Mouse (Mus musculus) liver, adult 2 months (tissue): Measurements from ENCODE around the gene Vps18. TPM values are rescaled to one million over a fixed set of nuclear protein-coding genes. Genes with fewer than 3 reads are reported as not detected.

Source experiments
- DNase-seq: peaks from one replicate; pipeline ENCODE4 v3.0.0-alpha.2; 2011; ENCODE audit warnings: low read depth, low spot score; ENCODE audit errors: extremely low read depth
- H3K27ac ChIP-seq: fragments of 200-500 bp; replicated peaks from 2 replicates; pipeline ENCODE4 v1.5.1; 2012; ENCODE audit warnings: low read depth, mild to moderate bottlenecking, control low read depth, inconsistent platforms, low read length; ENCODE audit not compliant: insufficient read depth
- H3K27me3 ChIP-seq: fragments of 200-500 bp; 2 replicates; pipeline ENCODE4 v1.6.1; 2012; ENCODE audit warnings: mild to moderate bottlenecking, moderate library complexity, low read length, inconsistent platforms; ENCODE audit not compliant: control insufficient read depth, insufficient read depth
- H3K36me3 ChIP-seq: fragments of 200-500 bp; 2 replicates; pipeline ENCODE4 v1.6.1; 2012; ENCODE audit warnings: low read length, inconsistent platforms; ENCODE audit not compliant: control insufficient read depth, insufficient read depth
- H3K4me1 ChIP-seq: fragments of 200-500 bp; 2 replicates; pipeline ENCODE4 v1.6.1; 2011; ENCODE audit warnings: low read length; ENCODE audit not compliant: control insufficient read depth, insufficient read depth
- H3K4me3 ChIP-seq: fragments of 200-500 bp; 2 replicates; pipeline ENCODE4 v1.5.1; 2011; ENCODE audit warnings: low read depth, mild to moderate bottlenecking, control low read depth, low read length, moderate library complexity; ENCODE audit not compliant: insufficient read depth
- H3K79me2 ChIP-seq: fragments of 200-500 bp; 2 replicates; pipeline ENCODE4 v1.6.1; 2012; ENCODE audit warnings: inconsistent platforms, mild to moderate bottlenecking, low read length, moderate library complexity; ENCODE audit not compliant: control insufficient read depth, insufficient read depth
- H3K9ac ChIP-seq: fragments of 200-500 bp; 2 replicates; pipeline ENCODE4 v1.6.1; 2012; ENCODE audit warnings: low read depth, mild to moderate bottlenecking, control low read depth, inconsistent platforms, low read length
- CTCF ChIP-seq: fragments of 200-500 bp; IDR thresholded peaks from 2 replicates; pipeline ENCODE4 v1.5.1; 2011; ENCODE audit warnings: low read depth, low read length, control low read depth
- POLR2A ChIP-seq: fragments of 200-500 bp; IDR thresholded peaks from 2 replicates; pipeline ENCODE4 v1.6.1; 2011; ENCODE audit warnings: low read length, control low read depth; ENCODE audit not compliant: insufficient read depth; ENCODE audit errors: extremely low read depth
- WGBS: fragments of 180-500 bp; shearing (Covaris S2); methylation state at CpG from one replicate; pipeline ENCODE4 v1.1.7; 2018; 5-methylcytosine and 5-hydroxymethylcytosine counted together
- polyA plus RNA-seq: library from polyadenylated mRNA; depleted of rRNA; stranded (reverse); fragments of >200 nt; gene quantifications from 2 replicates; pipeline ENCODE4 v1.2.3, GENCODE M21; 2012
- total RNA-seq: library from RNA; depleted of rRNA; stranded (reverse); fragments of >200 nt; gene quantifications from 2 replicates; pipeline ENCODE4 v1.2.3, GENCODE M21; 2014

Gene Vps18
- total and polyA plus RNA-seq, 2 experiments, result 4.4 to 14.8 TPM

GRCm38 (mm10) chr2:119249592-119250061, 38.9 kb upstream of the Vps18 start:
- Histone ChIP-seq H3K4me1 (peaks cover 6% of the 10 kb centered on the region), H3K79me2 (no peaks in the 10 kb centered on the region), H3K36me3 (no peaks in the 10 kb centered on the region), H3K4me3 (no peak overlapping the region), H3K27ac (no peak overlapping the region), H3K9ac (no peak overlapping the region), H3K27me3 (no peaks in the 10 kb centered on the region)
- no peak for DNase-seq
- 67% methylated on average over 4 of the region's 4 CpGs for WGBS
- TF ChIP-seq CTCF, result no peak
- TF ChIP-seq POLR2A, result no peak

GRCm38 (mm10) chr2:119250377-119250776, 38.2 kb upstream of the Vps18 start:
- Histone ChIP-seq H3K4me1 (peaks cover 6% of the 10 kb centered on the region), H3K36me3 (no peaks in the 10 kb centered on the region), H3K9ac (no peak overlapping the region), H3K27me3 (no peaks in the 10 kb centered on the region), H3K79me2 (no peaks in the 10 kb centered on the region), H3K27ac (no peak overlapping the region), H3K4me3 (no peak overlapping the region)
- WGBS, result 63% methylated on average over 5 of the region's 5 CpGs
- no peak for DNase-seq
- TF ChIP-seq POLR2A, result no peak
- no peak for TF ChIP-seq CTCF

- 4% methylated on average over 11 of the region's 11 CpGs for WGBS
- Histone ChIP-seq H3K27ac (peak overlapping the region; percentile 76), H3K4me1 (peaks cover 6% of the 10 kb centered on the region), H3K79me2 (no peaks in the 10 kb centered on the region), H3K4me3 (no peak overlapping the region), H3K27me3 (no peaks in the 10 kb centered on the region), H3K9ac (peak overlapping the region; percentile 41; the same call in 1 of the 2 replicates), H3K36me3 (no peaks in the 10 kb centered on the region)
- peak; percentile 80 for DNase-seq
- TF ChIP-seq CTCF (peak; percentile 94), POLR2A (no peak)
Observed at GRCm38 (mm10) chr2:119250826-119251478, 37.6 kb upstream of the Vps18 start.

- Histone ChIP-seq H3K4me3 (no peak overlapping the region), H3K36me3 (no peaks in the 10 kb centered on the region), H3K79me2 (no peaks in the 10 kb centered on the region), H3K27ac (no peak overlapping the region), H3K4me1 (peaks cover 6% of the 10 kb centered on the region), H3K9ac (no peak overlapping the region), H3K27me3 (no peaks in the 10 kb centered on the region)
- DNase-seq, result no peak
- TF ChIP-seq CTCF, result no peak
- no peak for TF ChIP-seq POLR2A
- 34% methylated on average over 7 of the region's 7 CpGs for WGBS
Observed at GRCm38 (mm10) chr2:119254976-119255375, 33.6 kb upstream of the Vps18 start.

- WGBS, result 59% methylated on average over 1 of the region's 1 CpGs
- Histone ChIP-seq H3K36me3 (no peaks in the 10 kb centered on the region), H3K9ac (no peak overlapping the region), H3K27me3 (no peaks in the 10 kb centered on the region), H3K79me2 (no peaks in the 10 kb centered on the region), H3K27ac (no peak overlapping the region), H3K4me1 (no peaks in the 10 kb centered on the region), H3K4me3 (no peak overlapping the region)
- TF ChIP-seq CTCF (no peak), POLR2A (no peak)
- no peak for DNase-seq
Observed at GRCm38 (mm10) chr2:119260518-119260917, 28.0 kb upstream of the Vps18 start.

- whole genome bisulfite sequencing, result 58% methylated on average over 2 of the region's 2 CpGs
- Histone ChIP-seq H3K79me2 (no peaks in the 10 kb centered on the region), H3K36me3 (no peaks in the 10 kb centered on the region), H3K9ac (no peak overlapping the region), H3K27me3 (no peaks in the 10 kb centered on the region), H3K4me3 (no peak overlapping the region), H3K27ac (no peak overlapping the region), H3K4me1 (no peaks in the 10 kb centered on the region)
- DNase-seq, result no peak
- TF ChIP-seq CTCF (no peak), POLR2A (no peak)
Observed at GRCm38 (mm10) chr2:119261326-119261725, 27.2 kb upstream of the Vps18 start.
